Mouse (Mus musculus) CH12.LX (cell line): Measurements from ENCODE around the gene Rpl36al. TPM values are rescaled to one million over a fixed set of nuclear protein-coding genes. Genes with fewer than 3 reads are reported as not detected.
A peak's percentile ranks its signal among the peaks of the same experiment; 100 is the strongest.

Source experiments
- DNase-seq: peaks from one replicate; pipeline ENCODE4 v3.0.0-alpha.2; 2013; ENCODE audit errors: extremely low read depth
- H3K27ac ChIP-seq: 2 replicates; pipeline ENCODE4 v1.5.1; 2012; ENCODE audit warnings: low read depth, mild to moderate bottlenecking, control low read depth, moderate library complexity; ENCODE audit not compliant: insufficient read depth
- H3K27me3 ChIP-seq: replicated peaks from 2 replicates; pipeline ENCODE3; 2012; ENCODE audit warnings: inconsistent platforms
- H3K36me3 ChIP-seq, 2 experiments: replicated peaks in 1 of 2; 2 replicates each; pipeline versions ENCODE3 to v1.6.1; 2012; ENCODE audit warnings: inconsistent platforms in 1 of 2, low read length in 1 of 2, mild to moderate bottlenecking in 1 of 2, mixed read lengths in 1 of 2, moderate library complexity in 1 of 2; ENCODE audit not compliant: control insufficient read depth in 1 of 2, insufficient read depth in 1 of 2
- H3K4me1 ChIP-seq, 2 experiments: 2 replicates each; pipeline ENCODE4 v1.6.1; 2012; ENCODE audit warnings: inconsistent platforms in 1 of 2, moderate library complexity in 1 of 2; ENCODE audit not compliant: insufficient read depth in 2 of 2, control insufficient read depth in 1 of 2
- H3K4me2 ChIP-seq: 2 replicates; pipeline ENCODE4 v1.6.1; 2012; ENCODE audit warnings: low read depth, mild to moderate bottlenecking, control low read depth; ENCODE audit not compliant: poor library complexity, insufficient read depth, severe bottlenecking
- H3K4me3 ChIP-seq, 3 experiments: fragments of 150-350 bp in 1 of 3; sonication (generic) in 1 of 3; replicated peaks in 1 of 3; 2 replicates each; pipeline versions ENCODE3 to v1.5.1; 2011 to 2012; ENCODE audit warnings: low read depth in 2 of 3, low read length in 2 of 3, mild to moderate bottlenecking in 2 of 3, moderate library complexity in 2 of 3, control low read depth in 1 of 3, improper control_type of control experiment in 1 of 3, inconsistent platforms in 1 of 3, mixed read lengths in 1 of 3; ENCODE audit not compliant: poor library complexity in 1 of 3
- H3K79me2 ChIP-seq: replicated peaks from 2 replicates; pipeline ENCODE4 v1.6.1; 2012; ENCODE audit warnings: mild to moderate bottlenecking, moderate library complexity; ENCODE audit not compliant: control insufficient read depth, poor library complexity, insufficient read depth, severe bottlenecking; ENCODE audit errors: extremely low read depth
- H3K9ac ChIP-seq: 2 replicates; pipeline ENCODE4 v1.6.1; 2012; ENCODE audit warnings: low read depth, mild to moderate bottlenecking, control low read depth, moderate library complexity; ENCODE audit not compliant: insufficient read depth
- H3K9me3 ChIP-seq: replicated peaks from 2 replicates; pipeline ENCODE3; 2012; ENCODE audit warnings: low read length, inconsistent platforms, mixed read lengths
- CHD2 ChIP-seq: IDR thresholded peaks from 2 replicates; pipeline ENCODE4 v1.6.1; 2011; ENCODE audit warnings: low read length, improper control_type of control experiment
- HCFC1 ChIP-seq: IDR thresholded peaks from 2 replicates; pipeline ENCODE4 v1.6.1; 2012; ENCODE audit warnings: low read depth, mild to moderate bottlenecking, inconsistent platforms, low read length, improper control_type of control experiment
- IRF4 ChIP-seq: IDR thresholded peaks from 2 replicates; pipeline ENCODE4 v1.6.1; 2014; ENCODE audit warnings: low read depth, mild to moderate bottlenecking, inconsistent platforms, low read length, improper control_type of control experiment
- MAFK ChIP-seq: IDR thresholded peaks from 2 replicates; pipeline ENCODE4 v1.6.1; 2011; ENCODE audit warnings: low read length, improper control_type of control experiment; ENCODE audit not compliant: insufficient replicate concordance
- MXI1 ChIP-seq: IDR thresholded peaks from 2 replicates; pipeline ENCODE4 v1.6.1; 2011; ENCODE audit warnings: mild to moderate bottlenecking, low read depth, low read length, improper control_type of control experiment
- NELFE ChIP-seq: IDR thresholded peaks from 2 replicates; pipeline ENCODE4 v1.6.1; 2011; ENCODE audit warnings: low read depth, low read length, improper control_type of control experiment
- POLR2A ChIP-seq: IDR thresholded peaks from 2 replicates; pipeline ENCODE4 v1.6.1; 2011; ENCODE audit warnings: low read depth, mild to moderate bottlenecking, improper control_type of control experiment, low read length
- SIN3A ChIP-seq: IDR thresholded peaks from 2 replicates; pipeline ENCODE4 v1.6.1; 2012; ENCODE audit warnings: low read length, improper control_type of control experiment, inconsistent platforms
- TBP ChIP-seq: conservative IDR thresholded peaks from 2 replicates; pipeline ENCODE4 v1.6.1; 2011; ENCODE audit warnings: low read depth, low read length, improper control_type of control experiment
- UBTF ChIP-seq: IDR thresholded peaks from 2 replicates; pipeline ENCODE4 v1.6.1; 2012; ENCODE audit warnings: low read depth, mild to moderate bottlenecking, inconsistent platforms, low read length, improper control_type of control experiment, moderate library complexity
- USF1 ChIP-seq: IDR thresholded peaks from 2 replicates; pipeline ENCODE4 v1.6.1; 2014; ENCODE audit warnings: low read depth, mild to moderate bottlenecking, inconsistent platforms, low read length, improper control_type of control experiment
- ZKSCAN1 ChIP-seq: IDR thresholded peaks from 2 replicates; pipeline ENCODE4 v1.6.1; 2012; ENCODE audit warnings: low read depth, inconsistent platforms, low read length, improper control_type of control experiment, borderline replicate concordance
- ZMIZ1 ChIP-seq: IDR thresholded peaks from 2 replicates; pipeline ENCODE4 v1.6.1; 2012; ENCODE audit warnings: low read depth, mild to moderate bottlenecking, inconsistent platforms, low read length, improper control_type of control experiment
- dilution Hi-C: fragments of 300-500 bp; cut with MboI; formaldehyde crosslinking; loops from 2 replicates; pipeline ENCODE4 v1.14.3; 2020; ENCODE audit warnings: low sequenced_read_pairs; ENCODE audit not compliant: extremely low pct_unique_long_range_greater_than_20kb, extremely low pct_ligation_motif_present
- in situ Hi-C: fragments of 300-500 bp; cut with MboI; formaldehyde crosslinking; loops from 3 replicates; pipeline ENCODE4 v1.14.3; 2019; ENCODE audit warnings: low sequenced_read_pairs, low pct_ligation_motif_present, low pct_unique_long_range_greater_than_20kb, mixed read lengths
- polyA plus RNA-seq: library from polyadenylated mRNA; unstranded; fragments of >175 nt; gene quantifications from 2 replicates; pipeline ENCODE4 v1.2.1, GENCODE M21; 2012; ENCODE audit warnings: low read depth; ENCODE audit not compliant: insufficient read length
- total RNA-seq, 2 experiments: library from RNA; depleted of rRNA; stranded (reverse); fragments of 300-350 nt in 1 of 2; fragments of >200 nt in 1 of 2; gene quantifications; 2 replicates each; pipeline ENCODE4 v1.2.3; 2012 to 2014

Rpl36al gene
- total and polyA plus RNA-seq, 3 experiments, result 828 to 1,571 (median 1,263) TPM

DNA sequence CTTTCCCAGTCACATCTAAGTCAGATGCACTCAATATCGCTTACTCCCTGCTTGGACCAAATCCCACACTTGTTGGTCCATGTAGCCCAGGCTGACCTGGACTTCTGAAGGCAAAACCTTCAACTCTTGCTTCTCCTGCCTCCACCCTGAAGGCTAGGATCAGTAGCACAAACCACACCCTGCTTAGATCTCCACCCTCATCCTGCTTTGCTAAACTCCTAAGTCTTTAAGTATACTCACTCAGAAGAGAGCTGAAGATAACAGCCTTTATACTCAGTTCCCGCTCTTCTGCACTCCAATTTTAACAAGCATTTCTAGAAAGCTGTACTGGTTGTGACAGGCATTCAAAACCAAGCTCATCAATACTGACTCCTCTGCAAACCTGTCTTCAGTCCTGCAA is 26.8 kb downstream of the Rpl36al start:
- H3K79me2 ChIP-seq, result peaks cover 16% of the 10 kb centered on the region
- dilution Hi-C loops, result no loop called here
- H3K9ac ChIP-seq, result peak overlapping the region; percentile 84; the same call in 1 of the 2 replicates
- TF ChIP-seq POLR2A, result peak; percentile 35; the same call in 1 of the 2 replicates
- no peak for TF ChIP-seq MAFK
- no peak for TF ChIP-seq ZKSCAN1
- TF ChIP-seq NELFE, result 0 out of 2 replicates have a peak, but pooled peaks have one; percentile 18
- peaks cover 4 to 8% of the 10 kb centered on the region in 2 experiments; a peak in 3 of 4 replicates for H3K4me1 ChIP-seq
- no peak overlapping the region for H3K27ac ChIP-seq
- H3K9me3 ChIP-seq, result no peaks in the 10 kb centered on the region
- H3K4me3 ChIP-seq, result peak overlapping the region in 2 of 3 experiments; percentile 95 to 99
- in situ Hi-C loops, result no loop called here
- H3K36me3 ChIP-seq, result peaks cover 19 to 27% of the 10 kb centered on the region in 2 experiments
- H3K27me3 ChIP-seq, result no peaks in the 10 kb centered on the region
- no peak for DNase-seq
- H3K4me2 ChIP-seq, result peak overlapping the region; percentile 99

DNA sequence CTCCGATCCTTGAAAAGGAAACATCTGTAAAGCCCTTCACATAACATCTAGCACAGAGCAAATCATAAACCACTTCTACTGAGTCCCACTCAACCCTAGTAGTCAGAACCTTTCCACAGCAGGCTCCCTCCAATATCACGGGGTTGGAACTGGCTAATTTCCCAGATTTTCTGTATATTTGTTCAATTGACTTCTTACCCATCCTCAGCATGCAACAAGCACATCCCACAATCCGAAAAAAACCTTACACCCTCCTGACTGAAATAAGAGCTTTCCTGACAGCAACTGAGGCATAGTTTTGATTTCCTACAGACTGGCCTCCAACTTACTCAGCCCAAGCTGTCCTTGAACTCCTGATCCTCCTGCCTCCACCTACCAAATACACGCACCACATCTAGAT is 27.4 kb downstream of the Rpl36al start:
- Histone ChIP-seq H3K4me2 (no peak overlapping the region), H3K9me3 (no peaks in the 10 kb centered on the region), H3K9ac (no peak overlapping the region), H3K79me2 (peaks cover 16% of the 10 kb centered on the region), H3K36me3 (peaks cover 19 to 27% of the 10 kb centered on the region in 2 experiments), H3K4me1 (peaks cover 4 to 8% of the 10 kb centered on the region in 2 experiments; a peak in 3 of 4 replicates), H3K27me3 (no peaks in the 10 kb centered on the region), H3K4me3 (no peak overlapping the region), H3K27ac (no peak overlapping the region)
- no peak for DNase-seq
- no peak for TF ChIP-seq MXI1
- no peak for TF ChIP-seq SIN3A
- TF ChIP-seq CHD2, result peak; percentile 73
- no peak for TF ChIP-seq TBP
- TF ChIP-seq NELFE, result no peak
- TF ChIP-seq USF1, result no peak
- in situ Hi-C loops (no loop called here), dilution Hi-C loops (no loop called here)

DNA sequence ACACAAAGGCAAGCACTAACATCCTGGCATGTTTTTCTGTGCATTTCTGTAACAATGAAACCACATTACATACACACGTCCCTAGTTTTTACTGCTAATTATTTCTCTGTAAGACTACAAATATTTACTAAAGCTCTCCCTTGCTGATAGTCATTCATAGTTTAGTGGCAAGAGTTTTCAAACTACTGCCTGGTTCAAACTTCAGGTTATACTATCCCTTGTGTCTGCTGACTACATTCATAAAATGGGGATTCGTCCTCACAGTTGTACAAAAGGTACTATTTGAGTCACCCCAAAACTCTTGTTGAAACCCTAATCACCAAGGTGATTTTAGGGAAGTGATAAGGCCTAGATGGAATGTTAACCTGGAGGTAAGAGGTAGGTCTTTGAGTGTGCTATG is 28.0 kb downstream of the Rpl36al start:
- H3K27me3 ChIP-seq, result no peaks in the 10 kb centered on the region
- no peak overlapping the region for H3K9ac ChIP-seq
- H3K4me1 ChIP-seq, result peaks cover 4 to 8% of the 10 kb centered on the region in 2 experiments; a peak in 3 of 4 replicates
- TF ChIP-seq ZKSCAN1 (no peak), NELFE (no peak; the same call in 1 of the 2 replicates), IRF4 (no peak), ZMIZ1 (peak; percentile 60; the same call in 1 of the 2 replicates), UBTF (no peak), HCFC1 (no peak), TBP (no peak)
- H3K27ac ChIP-seq, result no peak overlapping the region
- no peak overlapping the region for H3K4me2 ChIP-seq
- H3K9me3 ChIP-seq, result no peaks in the 10 kb centered on the region
- peaks cover 19 to 27% of the 10 kb centered on the region in 2 experiments for H3K36me3 ChIP-seq
- H3K79me2 ChIP-seq, result peaks cover 16% of the 10 kb centered on the region
- DNase-seq, result no peak
- dilution Hi-C loops (no loop called here), in situ Hi-C loops (no loop called here)
- H3K4me3 ChIP-seq, result no peak overlapping the region
